Mouse (Mus musculus): ENCODE data around the gene Ifrd2.

Gene Ifrd2

DNA sequence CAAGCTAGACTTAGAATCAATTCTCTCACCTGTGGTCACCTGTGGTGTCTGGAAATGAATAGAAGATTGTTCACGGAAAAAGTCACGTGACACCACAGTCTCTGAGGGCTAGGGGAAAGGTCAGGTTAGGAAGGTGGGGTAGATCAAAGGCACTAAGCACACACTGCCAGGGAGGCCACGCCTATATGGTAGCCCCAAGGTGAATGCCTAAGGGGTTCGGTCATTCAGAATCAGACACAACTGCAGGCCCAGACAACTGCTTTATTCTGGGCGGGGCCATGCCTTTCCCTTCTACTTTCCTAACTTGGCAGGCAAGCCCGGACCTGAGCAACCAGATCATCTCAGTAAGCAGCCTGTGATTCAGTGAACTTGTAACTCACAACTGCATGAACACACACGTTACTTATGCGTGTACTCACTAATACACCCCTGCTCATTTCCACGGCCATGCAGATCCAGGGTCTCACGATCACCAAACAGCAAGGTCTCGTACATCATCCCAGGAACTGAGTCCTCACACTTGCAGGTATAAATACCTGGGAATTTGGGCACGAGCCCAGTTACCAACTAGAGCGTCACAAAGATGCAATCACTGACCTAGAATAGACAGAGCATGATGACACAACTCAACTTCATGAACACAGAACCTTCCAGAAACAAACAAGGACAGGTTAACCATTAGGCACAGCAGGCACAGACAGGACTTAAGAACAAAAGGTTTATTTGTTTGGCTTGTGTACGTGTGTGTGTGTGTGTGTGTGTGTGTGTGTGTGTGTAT, 11.7 kb upstream of the Ifrd2 start:
- WGBS = 83% methylated on average over 14 of the region's 14 CpGs

DNA sequence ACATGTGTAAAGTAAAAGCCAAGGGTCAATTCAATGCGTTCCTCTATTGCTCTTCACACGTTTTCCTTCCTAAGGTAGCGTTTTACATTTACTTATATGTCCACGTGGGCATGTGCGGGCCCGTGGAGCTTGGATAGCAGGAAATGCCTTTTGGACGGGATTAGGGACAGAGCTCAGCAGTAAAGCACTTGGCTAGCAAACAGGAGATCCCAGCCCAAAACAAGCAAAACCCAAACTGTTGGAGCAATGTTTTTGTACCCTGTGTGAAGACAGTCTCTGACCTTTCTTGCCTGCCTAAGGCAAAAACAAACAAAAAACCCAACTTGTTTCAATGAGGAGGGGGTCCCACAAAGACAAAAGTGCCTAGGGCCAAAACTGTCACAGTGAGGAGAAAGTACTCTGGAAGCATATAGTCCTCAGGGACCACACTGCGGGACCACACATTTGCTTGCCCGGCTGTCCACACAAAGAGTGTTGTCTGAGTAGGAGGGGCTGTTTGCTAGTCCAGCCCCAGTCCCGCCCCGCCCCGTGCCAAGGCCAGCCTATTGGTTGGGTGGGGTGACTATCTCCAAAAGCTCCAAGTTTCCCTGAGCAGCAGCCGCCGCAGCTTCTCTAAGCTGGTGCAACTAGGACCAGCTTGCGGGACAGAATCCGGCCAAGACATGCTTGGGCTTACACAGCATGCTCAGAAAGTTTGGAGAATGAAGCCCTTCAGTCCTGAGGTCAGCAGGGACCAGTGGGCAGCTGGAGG, 10.9 kb upstream of the Ifrd2 start, which contains the start of gene Hyal1:
Gene Hyal1 (plus strand): TSS at position 571 of the 751 bp plus-strand sequence.
- WGBS = 36% methylated on average over 16 of the region's 16 CpGs

DNA sequence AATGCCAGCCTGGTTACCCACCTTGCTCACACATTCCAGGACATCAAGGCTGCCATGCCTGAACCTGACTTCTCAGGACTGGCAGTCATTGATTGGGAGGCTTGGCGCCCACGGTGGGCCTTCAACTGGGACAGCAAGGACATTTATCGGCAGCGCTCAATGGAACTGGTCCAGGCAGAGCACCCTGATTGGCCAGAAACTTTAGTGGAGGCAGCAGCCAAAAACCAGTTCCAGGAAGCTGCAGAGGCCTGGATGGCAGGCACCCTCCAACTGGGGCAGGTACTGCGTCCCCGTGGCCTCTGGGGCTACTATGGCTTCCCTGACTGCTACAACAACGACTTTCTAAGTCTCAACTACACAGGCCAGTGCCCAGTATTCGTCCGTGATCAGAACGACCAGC, 9.6 kb upstream of the Ifrd2 start:
- WGBS = 84% methylated on average over 10 of the region's 10 CpGs

DNA sequence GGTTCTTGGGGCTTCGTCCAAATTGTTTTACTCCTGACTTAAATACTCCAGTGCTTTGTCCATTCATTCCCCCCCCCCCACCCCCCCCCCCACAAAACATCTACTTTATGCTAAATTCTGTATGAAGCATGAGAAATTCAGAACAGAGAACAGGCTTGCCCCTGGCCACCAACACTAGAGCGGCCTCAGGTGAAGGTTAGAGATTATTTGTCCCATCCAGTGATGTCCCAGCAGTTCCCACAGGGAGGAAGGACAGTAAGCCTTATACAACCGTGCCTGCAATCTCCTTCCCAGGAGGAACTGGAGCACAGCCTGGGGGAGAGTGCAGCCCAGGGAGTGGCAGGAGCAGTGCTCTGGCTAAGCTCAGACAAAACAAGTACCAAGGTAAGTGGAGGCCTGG, 8.9 kb upstream of the Ifrd2 start, which contains the start of gene Naa80:
Gene Naa80 (plus strand): TSS at position 301 of the 400 bp plus-strand sequence.
- WGBS = 73% methylated on average over 3 of the region's 3 CpGs

DNA sequence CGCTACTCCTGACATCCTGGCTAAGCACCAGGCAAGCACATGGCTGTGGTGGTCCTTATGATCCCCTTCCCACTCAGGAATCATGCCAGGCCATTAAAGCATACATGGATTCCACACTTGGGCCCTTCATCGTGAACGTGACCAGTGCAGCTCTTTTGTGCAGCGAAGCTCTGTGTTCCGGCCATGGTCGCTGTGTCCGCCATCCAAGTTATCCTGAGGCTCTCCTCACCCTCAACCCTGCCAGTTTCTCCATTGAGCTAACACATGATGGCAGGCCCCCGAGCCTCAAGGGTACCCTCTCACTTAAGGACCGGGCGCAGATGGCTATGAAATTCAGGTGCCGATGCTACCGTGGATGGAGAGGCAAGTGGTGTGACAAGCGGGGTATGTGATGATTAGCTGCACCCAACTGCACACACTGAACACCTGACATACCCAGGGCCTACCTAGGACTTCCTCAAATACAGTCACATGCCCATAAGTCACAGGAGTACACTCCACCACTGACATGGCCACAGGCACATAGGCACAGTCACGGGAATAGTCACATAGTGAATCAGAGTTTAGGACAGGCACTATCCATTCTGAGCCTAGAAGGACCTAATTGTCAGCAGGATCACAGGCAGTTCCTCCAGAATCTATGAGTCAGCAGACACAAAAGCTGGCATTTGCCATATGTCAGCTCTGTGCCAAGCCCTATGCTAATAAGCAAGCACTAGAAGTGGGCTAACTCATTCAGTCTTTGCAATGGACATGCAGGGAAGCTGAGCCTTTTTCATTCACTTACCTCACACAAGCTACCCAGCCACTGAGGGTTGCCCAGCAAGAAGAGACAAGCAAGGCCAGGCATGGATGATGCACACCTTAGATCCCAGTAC, 8.2 kb upstream of the Ifrd2 start:
- WGBS = 91% methylated on average over 14 of the region's 14 CpGs

DNA sequence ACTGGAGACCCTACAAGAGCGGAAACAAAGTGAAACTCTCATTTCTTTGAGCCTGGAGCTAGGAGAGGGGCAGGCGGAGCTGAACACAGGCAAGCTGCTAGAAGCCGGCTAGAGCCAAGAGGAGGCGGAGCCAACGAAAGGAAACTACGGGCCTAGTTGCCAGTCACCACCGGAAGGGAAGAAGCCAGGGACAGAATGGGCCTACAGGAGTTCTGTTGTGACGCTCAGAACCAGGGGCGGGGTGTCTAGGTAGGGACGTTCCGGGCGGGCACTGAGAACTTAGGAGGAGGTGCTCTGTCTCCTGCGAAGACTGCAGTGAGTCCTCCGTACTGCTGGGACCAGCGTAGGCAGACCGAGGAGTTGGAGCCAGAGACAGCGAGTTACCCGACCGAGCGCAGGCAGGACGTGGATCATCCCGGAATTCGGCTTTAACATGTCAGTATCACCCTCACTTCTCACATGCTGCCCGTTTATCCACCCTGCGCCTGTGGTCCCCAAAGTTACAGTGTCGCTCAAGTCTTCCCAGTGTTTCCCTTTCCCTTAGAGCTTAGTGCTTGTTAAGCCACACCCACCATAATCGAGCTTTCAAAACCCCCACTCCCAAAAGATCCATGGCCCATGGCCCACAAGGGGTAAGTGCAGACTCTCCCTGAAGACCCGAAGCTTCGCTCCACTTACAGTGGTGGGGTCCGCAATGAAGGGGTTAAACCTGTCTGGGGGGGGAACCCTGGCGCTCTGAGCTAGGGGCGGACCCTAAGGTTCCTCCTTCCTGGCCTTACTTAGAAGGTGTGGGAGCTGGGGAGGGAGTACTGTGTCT, 6.7 kb upstream of the Ifrd2 start, which contains the start of gene Hyal3:
Gene Hyal3 (plus strand): TSS at position 318 of the 817 bp plus-strand sequence.
- WGBS = under 1% methylated on average over 32 of the region's 32 CpGs

DNA sequence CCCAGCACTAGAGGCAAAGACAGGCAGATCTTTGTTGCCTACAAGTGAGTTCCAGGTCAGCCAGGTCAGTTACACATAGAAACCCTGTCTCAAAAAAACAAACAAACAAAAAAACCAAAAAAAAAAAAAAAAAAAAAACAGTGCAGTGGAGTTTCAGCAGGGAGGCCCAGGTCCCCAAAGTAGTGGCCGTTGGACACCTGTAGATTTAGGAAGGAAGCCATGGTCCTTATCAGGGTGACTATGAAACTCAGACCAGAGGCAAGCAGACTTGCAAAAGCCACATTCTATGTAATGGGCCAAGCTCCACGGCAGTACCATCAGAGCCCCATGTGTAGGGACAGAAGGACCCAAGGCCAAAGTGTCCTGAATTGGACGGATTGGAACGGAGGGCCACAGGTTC, 5.9 kb upstream of the Ifrd2 start:
- 75% methylated on average over 4 of the region's 4 CpGs for WGBS

DNA sequence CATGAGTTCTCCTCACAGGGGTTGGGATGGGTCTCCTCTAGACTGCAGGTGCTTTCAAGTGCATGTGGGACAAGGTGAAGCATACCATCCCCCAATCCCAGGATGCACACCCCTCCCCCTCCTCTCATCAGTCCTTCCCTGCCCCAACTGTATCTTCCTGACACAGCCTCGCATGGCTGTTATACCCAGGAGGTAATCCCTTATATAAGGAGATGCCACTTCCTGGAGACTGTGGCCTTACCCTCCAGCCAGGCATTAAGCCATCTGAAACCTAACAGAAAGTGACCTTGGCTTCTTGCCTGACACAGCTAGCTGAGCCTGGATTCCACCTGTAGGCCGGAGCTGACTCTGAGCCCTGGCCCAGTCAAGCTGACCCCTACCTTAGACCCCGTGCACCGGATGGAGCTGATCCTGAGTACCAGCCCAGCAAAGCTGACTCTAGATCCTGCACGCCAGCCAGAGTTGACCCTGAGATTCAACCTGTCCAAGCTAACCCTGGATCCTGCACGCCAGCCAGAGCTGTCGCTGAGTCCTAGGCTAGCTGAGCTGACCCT, 4.9 kb upstream of the Ifrd2 start:
- 87% methylated on average over 7 of the region's 7 CpGs for WGBS

DNA sequence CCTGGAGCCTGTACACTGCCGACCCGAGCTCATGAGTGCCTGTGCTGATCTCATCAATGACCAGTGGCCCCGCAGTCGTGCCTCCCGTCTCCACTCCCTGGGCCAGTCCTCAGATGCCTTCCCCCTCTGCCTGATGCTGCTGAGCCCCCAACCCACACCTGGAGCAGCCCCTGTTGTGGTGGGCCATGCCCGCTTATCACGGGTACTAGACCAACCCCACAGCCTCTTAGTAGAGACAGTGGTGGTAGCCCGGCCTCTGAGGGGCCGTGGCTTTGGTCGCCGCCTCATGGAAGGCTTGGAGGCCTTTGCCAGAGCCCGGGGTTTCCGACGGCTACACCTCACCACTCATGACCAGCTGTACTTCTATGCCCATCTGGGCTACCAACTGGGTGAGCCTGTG, 4.3 kb upstream of the Ifrd2 start:
- WGBS = 92% methylated on average over 14 of the region's 14 CpGs

DNA sequence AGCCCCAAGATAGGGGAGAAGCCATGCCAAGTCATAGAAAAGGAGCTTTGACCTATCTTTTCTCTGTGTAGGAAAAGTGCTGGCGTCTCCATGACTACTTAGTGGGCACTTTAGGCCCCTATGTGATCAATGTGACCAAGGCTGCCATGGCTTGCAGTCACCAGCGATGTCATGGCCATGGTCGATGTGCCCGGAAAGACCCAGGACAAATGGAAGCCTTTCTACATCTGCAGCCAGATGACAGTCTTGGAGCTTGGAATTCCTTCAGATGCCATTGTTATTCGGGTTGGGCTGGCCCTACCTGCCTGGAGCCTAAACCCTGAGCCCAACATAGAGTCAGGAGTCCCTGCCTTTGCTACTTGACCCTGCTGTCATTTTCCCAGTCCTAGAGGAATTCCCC, 938 bp upstream of the Ifrd2 start:
- 90% methylated on average over 5 of the region's 5 CpGs for WGBS

DNA sequence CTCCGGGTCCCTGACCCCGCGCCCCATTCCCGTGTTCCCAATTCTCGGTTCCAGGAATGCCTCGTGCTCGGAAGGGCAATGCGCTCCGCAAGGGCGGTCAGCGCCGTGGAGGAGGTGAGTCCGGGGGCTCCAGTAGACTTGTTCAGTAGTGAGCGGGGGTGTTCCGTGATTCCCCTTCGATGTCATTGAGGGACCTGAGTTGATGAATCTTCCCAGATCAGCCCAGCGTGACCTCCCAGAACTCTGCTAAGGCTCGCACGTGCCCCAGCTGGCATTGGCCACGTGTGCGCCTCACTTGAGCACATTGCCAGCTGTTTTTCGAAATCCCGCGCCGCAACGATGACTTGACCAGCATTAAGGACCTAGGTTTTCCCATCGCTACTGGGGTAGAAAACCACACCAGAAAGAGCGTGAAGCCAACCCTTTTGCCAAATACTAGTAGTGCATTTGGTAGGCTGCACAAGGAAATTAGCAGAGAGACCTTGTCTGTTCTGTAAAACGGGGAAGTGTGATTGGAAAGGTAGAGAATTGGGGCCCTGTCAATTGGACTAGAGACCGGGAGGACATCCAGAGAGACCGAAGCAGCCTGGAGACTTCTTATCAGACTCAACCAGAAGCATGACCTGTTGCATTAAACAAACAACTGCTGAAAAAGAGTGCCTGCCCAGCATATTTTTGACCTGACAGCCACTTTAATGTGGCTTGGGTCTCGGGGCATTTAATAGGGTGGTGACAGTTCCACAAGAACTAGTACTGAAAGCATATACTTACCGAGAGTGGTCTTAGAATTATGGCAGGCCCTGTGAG, 594 bp downstream of the Ifrd2 start:
- 4% methylated on average over 33 of the region's 33 CpGs for WGBS

DNA sequence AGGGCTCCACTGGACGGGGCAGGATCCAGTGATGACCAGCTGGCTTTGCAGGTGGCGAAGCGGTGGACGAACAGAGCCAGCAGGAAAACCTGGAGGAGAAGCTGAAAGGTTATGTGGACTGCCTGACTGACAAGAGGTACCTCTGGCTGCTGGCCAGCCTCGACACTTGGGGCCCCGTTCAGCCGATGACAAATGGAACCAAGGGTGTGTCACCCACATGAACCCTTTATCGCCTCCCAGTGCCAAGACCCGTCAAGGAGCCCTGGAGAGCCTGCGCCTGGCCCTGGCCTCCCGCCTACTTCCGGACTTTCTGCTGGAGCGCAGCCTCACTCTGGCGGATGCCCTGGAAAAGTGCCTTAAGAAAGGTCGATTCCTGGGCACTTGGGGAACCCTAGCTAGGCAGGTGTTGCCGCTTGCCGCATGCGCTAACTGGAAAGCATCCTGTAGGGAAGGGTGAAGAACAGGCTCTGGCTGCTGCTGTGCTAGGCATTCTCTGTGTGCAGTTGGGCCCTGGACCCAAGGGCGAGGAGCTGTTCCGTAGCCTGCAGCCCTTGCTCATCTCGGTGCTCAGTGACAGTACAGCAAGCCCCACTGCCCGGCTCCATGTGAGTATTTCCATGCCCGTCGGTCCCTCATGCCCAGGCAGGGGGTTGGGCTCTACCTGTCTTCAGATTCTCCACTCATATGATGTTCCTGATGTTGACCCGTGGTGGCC, 2.8 kb downstream of the Ifrd2 start:
- 88% methylated on average over 25 of the region's 25 CpGs for WGBS

DNA sequence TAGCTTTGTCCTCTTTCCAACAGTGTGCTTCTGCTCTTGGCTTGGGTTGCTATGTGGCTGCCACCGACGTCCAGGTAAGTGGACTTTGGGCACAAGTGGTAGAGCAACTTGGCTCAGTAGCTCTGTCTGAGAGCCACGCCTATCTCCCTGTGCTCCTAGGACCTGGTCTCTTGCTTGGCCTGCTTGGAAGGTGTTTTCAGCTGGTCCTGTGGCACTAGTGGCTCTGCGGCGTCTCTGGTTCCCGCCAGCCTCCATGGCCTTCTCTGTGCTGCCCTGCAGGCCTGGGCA, 3.3 kb downstream of the Ifrd2 start:
- WGBS = 95% methylated on average over 6 of the region's 6 CpGs

DNA sequence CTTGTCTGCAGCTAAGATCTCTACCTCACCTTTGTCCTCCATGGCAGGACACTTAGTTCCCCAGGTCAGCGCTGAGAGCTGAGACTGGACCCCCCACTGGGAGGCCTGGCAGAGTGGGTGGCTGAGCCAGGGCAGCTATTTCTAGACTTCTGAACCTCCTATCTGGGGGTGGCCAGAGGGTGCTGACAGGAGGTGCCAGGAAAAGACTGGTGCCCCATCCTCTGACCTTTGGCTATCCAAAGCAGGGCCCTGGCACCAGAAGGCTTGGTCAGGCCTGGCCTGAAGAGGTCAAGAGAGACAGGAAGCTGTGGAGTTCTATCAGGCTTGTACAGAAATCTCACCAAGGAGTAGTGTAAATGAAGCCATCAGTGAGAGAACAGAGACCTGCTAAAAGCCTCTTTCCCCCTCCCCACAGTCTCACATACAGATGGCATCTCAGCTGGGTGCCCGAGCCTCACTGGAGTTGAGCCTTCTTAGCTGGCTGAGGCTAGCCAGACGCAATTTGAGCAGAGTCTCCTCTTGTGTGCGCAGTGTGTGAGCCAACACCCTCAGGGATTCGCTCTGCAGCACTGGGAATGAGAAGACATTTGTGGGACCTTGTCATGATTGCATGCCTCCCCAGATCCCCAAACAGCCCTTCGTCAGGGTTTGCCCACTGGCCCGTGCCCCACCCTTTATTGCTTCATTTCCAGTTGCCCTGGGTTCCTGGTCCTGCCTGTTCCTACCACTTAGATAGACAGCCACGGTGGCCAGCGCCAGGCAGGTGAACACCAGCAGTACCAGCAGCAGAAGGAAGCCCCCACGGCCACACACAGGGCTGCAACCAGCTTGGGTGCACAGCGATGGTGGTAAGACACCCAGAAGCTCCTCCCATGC, 5.9 kb downstream of the Ifrd2 start:
- 87% methylated on average over 11 of the region's 11 CpGs for WGBS

DNA sequence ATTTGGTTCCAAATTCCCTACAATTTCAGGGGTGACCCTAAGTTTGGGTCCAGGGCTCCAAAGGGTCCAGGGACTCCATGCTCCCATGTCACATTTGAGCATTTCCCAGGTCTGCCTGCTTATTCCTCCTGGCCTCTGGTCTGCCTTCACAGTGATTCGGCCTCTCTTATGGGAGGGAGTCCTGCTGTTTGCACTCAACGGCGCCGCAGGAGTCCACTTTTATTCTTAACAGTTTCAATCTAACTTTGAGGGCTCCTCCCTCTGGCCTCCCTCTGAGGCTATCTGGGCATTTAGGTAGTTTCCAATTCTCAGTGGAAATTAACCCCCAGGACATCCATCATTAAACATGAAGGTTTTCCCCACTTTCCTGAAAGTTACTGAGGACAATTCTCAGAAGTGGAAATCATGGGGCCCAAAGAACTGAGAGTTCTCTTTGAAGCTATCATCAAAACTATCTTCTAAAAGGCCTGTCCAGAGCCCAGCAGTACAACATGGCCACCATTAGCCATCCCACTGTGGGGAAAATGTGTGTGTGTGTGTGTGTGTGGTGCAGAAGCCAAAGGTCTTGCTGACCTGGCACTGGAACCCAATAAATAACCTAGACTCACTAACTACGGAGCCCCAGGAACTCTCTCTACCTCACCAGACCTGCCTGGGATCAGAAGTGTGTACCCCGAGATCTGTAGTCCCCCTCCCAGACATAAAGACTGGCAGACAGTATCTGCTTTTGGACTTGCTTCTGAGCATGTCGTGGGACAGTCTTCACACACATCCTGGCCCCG, 7.0 kb downstream of the Ifrd2 start:
- 80% methylated on average over 8 of the region's 8 CpGs for WGBS

DNA sequence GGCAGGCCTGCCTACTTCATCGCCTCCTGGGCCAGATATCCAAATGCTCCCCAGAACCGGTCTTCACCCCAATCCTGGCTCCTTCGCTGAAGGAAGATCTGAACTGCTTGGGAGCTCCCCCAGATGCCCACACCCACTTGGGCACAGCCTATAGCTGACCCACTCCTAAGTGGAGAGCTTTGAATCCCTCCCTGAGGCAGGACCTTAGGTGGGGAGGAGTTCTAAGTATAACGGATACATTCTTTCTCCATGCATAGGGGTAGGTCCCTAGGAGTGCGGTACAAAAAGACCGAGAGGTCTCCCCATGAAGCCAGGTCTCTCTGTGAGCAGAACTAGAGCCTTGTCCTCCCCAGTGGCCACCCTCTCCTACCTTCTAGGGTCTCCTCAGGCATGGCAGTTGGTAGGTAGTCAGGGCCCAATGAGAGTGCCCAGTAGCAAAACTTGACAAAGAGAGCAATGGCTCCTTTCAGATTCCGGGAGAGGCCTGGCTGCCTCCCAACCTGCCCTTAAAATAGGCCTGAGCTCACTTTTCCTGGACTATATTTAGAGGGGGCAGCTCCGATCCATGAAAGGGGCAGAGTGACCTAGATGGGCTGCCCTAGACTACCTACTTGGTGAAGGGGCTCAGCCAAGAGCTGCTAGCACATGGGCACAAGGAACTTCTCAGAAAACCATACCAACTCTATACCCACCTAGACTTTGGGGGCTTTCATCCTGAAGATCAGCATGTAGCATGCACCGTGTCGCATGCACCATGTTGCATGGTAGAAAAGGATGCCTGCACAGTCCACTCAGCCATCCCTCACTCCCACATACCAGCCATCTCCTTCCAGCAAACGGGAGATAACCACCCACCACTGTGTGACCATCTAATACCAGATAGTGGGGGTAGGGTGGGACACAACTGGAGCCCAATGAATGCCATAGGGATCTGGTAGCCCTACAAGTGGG, 9.5 kb downstream of the Ifrd2 start:
- 77% methylated on average over 11 of the region's 11 CpGs for WGBS

DNA sequence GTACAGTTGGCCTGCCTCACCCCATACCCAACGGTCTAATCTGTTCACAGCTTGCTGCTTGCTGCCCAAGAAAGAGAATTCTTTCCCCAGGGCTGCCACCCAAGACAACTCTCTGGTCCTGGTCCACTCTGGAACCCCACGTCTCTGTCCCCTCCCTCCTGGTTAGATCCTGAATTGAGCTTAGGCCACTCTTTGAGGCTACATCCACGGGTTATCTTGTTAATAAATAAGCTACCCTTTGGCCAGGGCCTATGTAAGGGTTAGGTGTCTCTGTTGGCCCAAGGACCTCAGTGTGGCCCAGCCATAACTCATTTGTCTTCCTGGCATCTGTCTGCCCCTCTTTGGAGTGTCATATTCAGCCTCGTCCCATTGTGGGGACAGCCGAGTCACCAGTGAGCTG, 10.9 kb downstream of the Ifrd2 start:
- WGBS = 87% methylated on average over 5 of the region's 5 CpGs

Measured in cerebral cortex, adult 2 months (tissue).